Mouse (Mus musculus): ENCODE results near the gene Ccdc85b. TPM values are rescaled to one million over a fixed set of nuclear protein-coding genes. Genes with fewer than 3 reads are reported as not detected.
"Not testable (repeated sequence)": the region's sequence is repeated elsewhere in the genome, so short reads cannot be mapped to it uniquely, and the experiment has no call there.

The Ccdc85b gene
- total RNA-seq (2021) = 10 to 100 TPM; 10.4 to 10.6 TPM
- long read RNA-seq, experiment 1, full-length matches to known transcripts = 51 of 51 reads
- long read RNA-seq, experiment 1, partial matches to known transcripts = 0 of 51 reads
- long read RNA-seq, experiment 1, other reads (novel, unspliced or antisense) = 0 of 51 reads
- long read RNA-seq, experiment 2, full-length matches to known transcripts = 76 of 76 reads
- long read RNA-seq, experiment 2, partial matches to known transcripts = 0 of 76 reads
- long read RNA-seq, experiment 2, other reads (novel, unspliced or antisense) = 0 of 76 reads

- no peak for DNase-seq (ENCODE audit: low spot score in 2 of 2)
Measured at GRCm38 (mm10) chr19:5457746-5458442, at the start of gene Ccdc85b. Ccdc85b (minus strand) TSS chr19:5457894.

GRCm38 (mm10) chr19:5503687-5504086 lies 46.0 kb upstream of the Ccdc85b start, which contains the start of gene 1700020D05Rik:
1700020D05Rik (minus strand) TSS chr19:5503787.
- DNase-seq (ENCODE audit: low spot score in 2 of 2) = no peak

- no peak for DNase-seq (ENCODE audit: low spot score in 2 of 2)
Measured at GRCm38 (mm10) chr19:5500330-5500875, 42.7 kb upstream of the Ccdc85b start.

- DNase-seq (ENCODE audit: low spot score in 2 of 2) = no peak
Measured at GRCm38 (mm10) chr19:5496052-5496370, 38.3 kb upstream of the Ccdc85b start.

GRCm38 (mm10) chr19:5495353-5496051 lies 37.8 kb upstream of the Ccdc85b start:
- no peak for DNase-seq (ENCODE audit: low spot score in 2 of 2)

GRCm38 (mm10) chr19:5494314-5494713 lies 36.6 kb upstream of the Ccdc85b start:
- DNase-seq (ENCODE audit: low spot score in 2 of 2) = no peak

- not testable (repeated sequence) for DNase-seq (ENCODE audit: low spot score in 2 of 2)
Measured at GRCm38 (mm10) chr19:5493301-5493721, 35.6 kb upstream of the Ccdc85b start.

GRCm38 (mm10) chr19:5492641-5493040 lies 34.9 kb upstream of the Ccdc85b start:
- no peak for DNase-seq (ENCODE audit: low spot score in 2 of 2)

GRCm38 (mm10) chr19:5490898-5491708 lies 33.4 kb upstream of the Ccdc85b start:
- peak; percentile 59 to 79 for DNase-seq (ENCODE audit: low spot score in 2 of 2)

- peak; percentile 75 to 89 for DNase-seq (ENCODE audit: low spot score in 2 of 2)
Measured at GRCm38 (mm10) chr19:5490313-5490897, 32.7 kb upstream of the Ccdc85b start, which contains the start of gene Cfl1. Cfl1 (plus strand) TSS chr19:5490455.

GRCm38 (mm10) chr19:5489721-5490120 lies 32.0 kb upstream of the Ccdc85b start:
- DNase-seq (ENCODE audit: low spot score in 2 of 2) = not testable (repeated sequence)

- peak; percentile 89 to 94 for DNase-seq (ENCODE audit: low spot score in 2 of 2)
Measured at GRCm38 (mm10) chr19:5488878-5489571, 31.3 kb upstream of the Ccdc85b start.

GRCm38 (mm10) chr19:5487768-5488550 lies 30.3 kb upstream of the Ccdc85b start, which contains the start of gene Mus81:
Mus81 (minus strand) TSS chr19:5488402.
- peak; percentile 92 to 96 for DNase-seq (ENCODE audit: low spot score in 2 of 2)

GRCm38 (mm10) chr19:5486771-5487170 lies 29.1 kb upstream of the Ccdc85b start:
- DNase-seq (ENCODE audit: low spot score in 2 of 2) = no peak

- DNase-seq (ENCODE audit: low spot score in 2 of 2) = no peak
Measured at GRCm38 (mm10) chr19:5486286-5486685, 28.6 kb upstream of the Ccdc85b start.

GRCm38 (mm10) chr19:5485821-5486220 lies 28.1 kb upstream of the Ccdc85b start:
- no peak for DNase-seq (ENCODE audit: low spot score in 2 of 2)

GRCm38 (mm10) chr19:5485371-5485770 lies 27.7 kb upstream of the Ccdc85b start:
- no peak for DNase-seq (ENCODE audit: low spot score in 2 of 2)

- no peak for DNase-seq (ENCODE audit: low spot score in 2 of 2)
Measured at GRCm38 (mm10) chr19:5484496-5484895, 26.8 kb upstream of the Ccdc85b start.

All from adrenal gland, postnatal 4 days (tissue).